Mouse (Mus musculus): ENCODE measurements around the gene Cldn11.

GRCm38 (mm10) chr3:31109108-31109507 is 40.6 kb upstream of the Cldn11 start:
- TF ChIP-seq CTCF (IDR thresholded peaks at IDR 0.05; ENCODE audit: low read depth, low read length): no peak
- TF ChIP-seq POLR2A (IDR thresholded peaks at IDR 0.05; ENCODE audit: borderline replicate concordance, low read depth, low read length): no peak
